Mouse (Mus musculus) midbrain, embryonic 13.5 days (tissue): ENCODE data around the gene Nhlrc3. TPM values are rescaled to one million over a fixed set of nuclear protein-coding genes. Genes with fewer than 3 reads are reported as not detected.
A peak's percentile ranks its signal among the peaks of the same experiment; 100 is the strongest.

Experiments
- ATAC-seq: fragments of 200-750 bp; cut with Nextera tagmentation; 2 replicates; pipeline ENCODE4 v1.8.0; 2017; ENCODE audit warnings: mild to moderate bottlenecking, moderate TSS enrichment, moderate library complexity
- H3K27ac ChIP-seq: fragments of 300-500 bp; sonication (generic); 2 replicates; pipeline ENCODE4 v1.5.1; 2015; ENCODE audit warnings: inconsistent platforms, mild to moderate bottlenecking, moderate library complexity
- H3K27me3 ChIP-seq: fragments of 300-500 bp; sonication (generic); 2 replicates; pipeline ENCODE4 v1.6.1; 2015; ENCODE audit warnings: mild to moderate bottlenecking, inconsistent platforms
- H3K36me3 ChIP-seq: fragments of 300-500 bp; sonication (generic); 2 replicates; pipeline ENCODE4 v1.6.1; 2015; ENCODE audit warnings: mild to moderate bottlenecking, inconsistent platforms
- H3K4me1 ChIP-seq: fragments of 300-500 bp; sonication (generic); replicated peaks from 2 replicates; pipeline ENCODE4 v1.6.1; 2015; ENCODE audit warnings: inconsistent platforms
- H3K4me2 ChIP-seq: fragments of 300-500 bp; sonication (generic); replicated peaks from 2 replicates; pipeline ENCODE4 v1.6.1; 2015; ENCODE audit warnings: moderate library complexity, mild to moderate bottlenecking, inconsistent platforms
- H3K4me3 ChIP-seq: fragments of 300-500 bp; sonication (generic); replicated peaks from 2 replicates; pipeline ENCODE4 v1.5.1; 2015; ENCODE audit warnings: mild to moderate bottlenecking, inconsistent platforms
- H3K9ac ChIP-seq: fragments of 300-500 bp; sonication (generic); replicated peaks from 2 replicates; pipeline ENCODE4 v1.6.1; 2015; ENCODE audit warnings: mild to moderate bottlenecking, inconsistent platforms
- H3K9me3 ChIP-seq: fragments of 300-500 bp; sonication (generic); 2 replicates; pipeline ENCODE4 v1.6.1; 2016; ENCODE audit warnings: mild to moderate bottlenecking, inconsistent platforms
- WGBS: fragments of 180-500 bp; shearing (Covaris S2); methylation state at CpG from one replicate; pipeline ENCODE4 v1.1.7; 2015; 5-methylcytosine and 5-hydroxymethylcytosine counted together
- polyA plus RNA-seq: library from polyadenylated mRNA; unstranded; fragments of >200 nt; fragmentation: Nextera tagmentation; extraction: Ambion mirVana; gene quantifications from 2 replicates; pipeline ENCODE4 v1.2.1, GENCODE M21; 2015

Gene Nhlrc3
- polyA plus RNA-seq, 1 experiment from 2014 or later: 9.7 TPM

- Histone ChIP-seq H3K4me1 (peaks cover 34% of the 10 kb centered on the region), H3K4me2 (no peak overlapping the region), H3K9ac (no peak overlapping the region), H3K9me3 (no peaks in the 10 kb centered on the region), H3K36me3 (peaks cover 56% of the 10 kb centered on the region), H3K4me3 (no peak overlapping the region), H3K27me3 (no peaks in the 10 kb centered on the region), H3K27ac (no peak overlapping the region)
- WGBS: 94% methylated on average over 5 of the region's 5 CpGs
- no peak for ATAC-seq
Measured at GRCm38 (mm10) chr3:53469650-53470049, 6.5 kb upstream of the Nhlrc3 start.

- Histone ChIP-seq H3K27me3 (no peaks in the 10 kb centered on the region), H3K4me3 (no peak overlapping the region; the same call in 1 of the 2 replicates), H3K27ac (no peak overlapping the region), H3K4me1 (peaks cover 39% of the 10 kb centered on the region), H3K36me3 (peaks cover 33% of the 10 kb centered on the region), H3K9ac (no peak overlapping the region), H3K4me2 (no peak overlapping the region), H3K9me3 (no peaks in the 10 kb centered on the region)
- WGBS: 89% methylated on average over 5 of the region's 5 CpGs
- ATAC-seq: no peak
Measured at GRCm38 (mm10) chr3:53467356-53467755, 4.2 kb upstream of the Nhlrc3 start.

GRCm38 (mm10) chr3:53466481-53466880 is 3.3 kb upstream of the Nhlrc3 start:
- Histone ChIP-seq H3K4me3 (peak overlapping the region; percentile 87), H3K27ac (no peak overlapping the region), H3K36me3 (peaks cover 25% of the 10 kb centered on the region), H3K27me3 (no peaks in the 10 kb centered on the region), H3K9me3 (no peaks in the 10 kb centered on the region), H3K9ac (peak overlapping the region; percentile 54; the same call in 1 of the 2 replicates), H3K4me2 (peak overlapping the region; percentile 72), H3K4me1 (peaks cover 45% of the 10 kb centered on the region)
- WGBS: 68% methylated on average over 9 of the region's 9 CpGs
- ATAC-seq: no peak

- H3K9me3 ChIP-seq: no peaks in the 10 kb centered on the region
- no peak overlapping the region for H3K27ac ChIP-seq
- peak overlapping the region; percentile 53 for H3K9ac ChIP-seq
- H3K36me3 ChIP-seq: peaks cover 24% of the 10 kb centered on the region
- peak overlapping the region; percentile 72 for H3K4me2 ChIP-seq
- ATAC-seq: no peak
- H3K4me3 ChIP-seq: peak overlapping the region; percentile 87
- WGBS: 67% methylated on average over 6 of the region's 6 CpGs
- H3K27me3 ChIP-seq: no peaks in the 10 kb centered on the region
- peaks cover 50% of the 10 kb centered on the region for H3K4me1 ChIP-seq
Measured at GRCm38 (mm10) chr3:53465330-53465729, 2.2 kb upstream of the Nhlrc3 start.

GRCm38 (mm10) chr3:53464146-53464698 is 1.1 kb upstream of the Nhlrc3 start:
- ATAC-seq: no peak
- H3K27ac ChIP-seq: peak overlapping the region; percentile 92

GRCm38 (mm10) chr3:53463765-53464114 is 608 bp upstream of the Nhlrc3 start:
- H3K4me2 ChIP-seq: peak overlapping the region; percentile 72
- no peaks in the 10 kb centered on the region for H3K9me3 ChIP-seq
- H3K27ac ChIP-seq: peak overlapping the region; percentile 92
- H3K9ac ChIP-seq: peak overlapping the region; percentile 89
- peak; percentile 84 for ATAC-seq
- H3K4me1 ChIP-seq: peaks cover 50% of the 10 kb centered on the region
- WGBS: under 1% methylated on average over 33 of the region's 35 CpGs
- peak overlapping the region; percentile 87 for H3K4me3 ChIP-seq
- peaks cover 20% of the 10 kb centered on the region for H3K36me3 ChIP-seq
- no peaks in the 10 kb centered on the region for H3K27me3 ChIP-seq

More at GRCm38 (mm10) chr3:53464146-53464698, 1.1 kb upstream of the Nhlrc3 start:
- no peaks in the 10 kb centered on the region for H3K27me3 ChIP-seq
- peak overlapping the region; percentile 72 for H3K4me2 ChIP-seq
- peak overlapping the region; percentile 89 for H3K9ac ChIP-seq
- H3K4me3 ChIP-seq: peak overlapping the region; percentile 87
- peaks cover 50% of the 10 kb centered on the region for H3K4me1 ChIP-seq
- peaks cover 23% of the 10 kb centered on the region for H3K36me3 ChIP-seq
- WGBS: under 1% methylated on average over 20 of the region's 20 CpGs
- no peaks in the 10 kb centered on the region for H3K9me3 ChIP-seq

GRCm38 (mm10) chr3:53462701-53463045 is 459 bp downstream of the Nhlrc3 start:
- ATAC-seq: no peak
- Histone ChIP-seq H3K27me3 (no peaks in the 10 kb centered on the region), H3K9ac (peak overlapping the region; percentile 84), H3K27ac (peak overlapping the region; percentile 88), H3K4me2 (peak overlapping the region; percentile 82), H3K36me3 (peaks cover 30% of the 10 kb centered on the region), H3K4me3 (peak overlapping the region; percentile 87), H3K9me3 (no peaks in the 10 kb centered on the region), H3K4me1 (peaks cover 46% of the 10 kb centered on the region)
- WGBS: 6% methylated on average over 9 of the region's 9 CpGs

GRCm38 (mm10) chr3:53460106-53460505 is 3.0 kb downstream of the Nhlrc3 start:
- Histone ChIP-seq H3K9ac (no peak overlapping the region), H3K4me2 (no peak overlapping the region), H3K27me3 (no peaks in the 10 kb centered on the region), H3K4me3 (no peak overlapping the region), H3K4me1 (peaks cover 20% of the 10 kb centered on the region), H3K9me3 (no peaks in the 10 kb centered on the region), H3K36me3 (peaks cover 55% of the 10 kb centered on the region), H3K27ac (no peak overlapping the region)
- no peak for ATAC-seq
- WGBS: 90% methylated on average over 9 of the region's 9 CpGs

GRCm38 (mm10) chr3:53457750-53458149 is 5.4 kb downstream of the Nhlrc3 start:
- Histone ChIP-seq H3K4me2 (no peak overlapping the region), H3K36me3 (peaks cover 79% of the 10 kb centered on the region), H3K9me3 (no peaks in the 10 kb centered on the region), H3K27me3 (no peaks in the 10 kb centered on the region), H3K4me1 (peaks cover 15% of the 10 kb centered on the region), H3K4me3 (no peak overlapping the region), H3K27ac (no peak overlapping the region), H3K9ac (no peak overlapping the region)
- 83% methylated on average over 5 of the region's 5 CpGs for WGBS
- ATAC-seq: no peak

- no peaks in the 10 kb centered on the region for H3K4me1 ChIP-seq
Measured at GRCm38 (mm10) chr3:53454984-53455383, 8.1 kb downstream of the Nhlrc3 start.

GRCm38 (mm10) chr3:53454561-53454960 is 8.6 kb downstream of the Nhlrc3 start:
- H3K4me1 ChIP-seq: no peaks in the 10 kb centered on the region
- H3K9ac ChIP-seq: no peak overlapping the region
- peaks cover 91% of the 10 kb centered on the region for H3K36me3 ChIP-seq

More at GRCm38 (mm10) chr3:53454984-53455383, 8.1 kb downstream of the Nhlrc3 start:
- no peaks in the 10 kb centered on the region for H3K9me3 ChIP-seq
- H3K9ac ChIP-seq: no peak overlapping the region
- H3K4me2 ChIP-seq: no peak overlapping the region
- ATAC-seq: no peak
- H3K36me3 ChIP-seq: peaks cover 95% of the 10 kb centered on the region
- H3K27me3 ChIP-seq: no peaks in the 10 kb centered on the region
- no peak overlapping the region for H3K4me3 ChIP-seq
- 90% methylated on average over 7 of the region's 7 CpGs for WGBS
- H3K27ac ChIP-seq: no peak overlapping the region

GRCm38 (mm10) chr3:53454005-53454404 is 9.1 kb downstream of the Nhlrc3 start:
- H3K4me1 ChIP-seq: no peaks in the 10 kb centered on the region
- no peaks in the 10 kb centered on the region for H3K9me3 ChIP-seq
- H3K27ac ChIP-seq: no peak overlapping the region
- no peaks in the 10 kb centered on the region for H3K27me3 ChIP-seq
- no peak for ATAC-seq
- WGBS: 93% methylated on average over 6 of the region's 6 CpGs
- H3K36me3 ChIP-seq: peaks cover 92% of the 10 kb centered on the region
- no peak overlapping the region for H3K9ac ChIP-seq
- H3K4me2 ChIP-seq: no peak overlapping the region
- no peak overlapping the region for H3K4me3 ChIP-seq

More at GRCm38 (mm10) chr3:53454561-53454960, 8.6 kb downstream of the Nhlrc3 start:
- no peak overlapping the region for H3K4me2 ChIP-seq
- no peaks in the 10 kb centered on the region for H3K9me3 ChIP-seq
- no peak overlapping the region for H3K4me3 ChIP-seq
- no peak overlapping the region for H3K27ac ChIP-seq
- no peaks in the 10 kb centered on the region for H3K27me3 ChIP-seq
- WGBS: 94% methylated on average over 6 of the region's 6 CpGs
- ATAC-seq: no peak

GRCm38 (mm10) chr3:53453346-53453745 is 9.8 kb downstream of the Nhlrc3 start:
- no peak overlapping the region for H3K27ac ChIP-seq
- ATAC-seq: no peak
- no peaks in the 10 kb centered on the region for H3K9me3 ChIP-seq
- H3K4me1 ChIP-seq: no peaks in the 10 kb centered on the region
- H3K36me3 ChIP-seq: peaks cover 89% of the 10 kb centered on the region
- H3K4me2 ChIP-seq: no peak overlapping the region
- H3K9ac ChIP-seq: no peak overlapping the region
- no peaks in the 10 kb centered on the region for H3K27me3 ChIP-seq
- no peak overlapping the region for H3K4me3 ChIP-seq
- WGBS: 99% methylated on average over 7 of the region's 7 CpGs
